Mouse (Mus musculus) kidney, adult 2 months (tissue): ENCODE results near the gene Vmn1r128.
"Not testable (repeated sequence)": the region's sequence is repeated elsewhere in the genome, so short reads cannot be mapped to it uniquely, and the experiment has no call there.

Experiments
- CTCF ChIP-seq: fragments of 200-500 bp; conservative IDR thresholded peaks from 2 replicates; pipeline ENCODE4 v1.5.1; 2011; ENCODE audit warnings: low read depth, mild to moderate bottlenecking, control low read depth, low read length, moderate library complexity, mixed read lengths; ENCODE audit not compliant: insufficient read depth, insufficient read length
- POLR2A ChIP-seq: fragments of 200-500 bp; IDR thresholded peaks from one replicate; pipeline ENCODE4 v1.6.1; 2011; ENCODE audit warnings: low read depth, low read length, control low read depth

GRCm38 (mm10) chr7:21301367-21301766 is 47.8 kb upstream of the Vmn1r128 start, which contains the start of gene Vmn1r126:
- TF ChIP-seq POLR2A, CTCF: not testable (repeated sequence)
